Mouse (Mus musculus): Measurements from ENCODE around the gene Gm9803.
"Not testable (repeated sequence)": the region's sequence is repeated elsewhere in the genome, so short reads cannot be mapped to it uniquely, and the experiment has no call there.

Gene Gm9803

DNA sequence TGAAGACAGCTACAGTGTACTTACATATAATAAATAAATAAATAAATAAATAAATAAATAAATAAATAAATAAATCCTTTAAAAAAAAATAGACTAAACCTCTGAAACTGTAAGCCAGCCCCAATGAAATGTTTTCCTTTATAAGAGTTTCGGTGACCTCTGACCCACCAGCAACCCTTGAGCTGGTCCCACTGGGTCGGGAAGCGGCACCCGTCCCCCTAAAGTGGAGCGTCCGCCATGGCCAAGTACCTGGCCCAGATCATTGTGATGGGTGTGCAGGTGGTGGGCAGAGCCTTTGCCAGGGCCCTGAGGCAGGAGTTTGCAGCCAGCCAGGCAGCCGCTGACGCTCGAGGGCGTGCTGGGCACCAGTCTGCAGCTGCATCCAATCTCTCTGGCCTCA, at the start of gene Gm9803:
Gene Gm9803, plus strand, starts transcription at position 154 of the 400 bp plus-strand sequence.
- DNase-seq (ENCODE audit: low read depth, low spot score) = not testable (repeated sequence)

DNA sequence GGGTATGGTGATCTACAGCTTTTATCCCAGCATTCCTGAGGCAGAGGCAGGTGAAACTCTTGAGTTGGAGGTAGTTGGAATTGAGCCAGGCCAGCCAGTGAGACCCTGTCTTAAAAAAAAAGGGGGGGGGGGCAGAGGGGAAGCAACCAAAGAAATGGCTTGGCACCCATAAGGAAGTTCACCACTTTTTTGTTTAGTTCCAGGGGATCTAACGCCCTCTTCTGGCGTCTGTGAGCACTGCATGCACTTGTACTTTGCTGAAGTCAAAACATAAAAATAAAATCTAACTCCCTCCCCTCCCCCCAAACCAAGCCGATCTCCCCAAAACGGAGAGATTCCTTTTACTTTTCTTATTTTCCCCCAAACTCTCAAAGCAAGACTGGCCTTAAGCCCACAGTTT, 48.5 kb upstream of the Gm9803 start:
- DNase-seq (ENCODE audit: low read depth, low spot score) = no peak

DNA sequence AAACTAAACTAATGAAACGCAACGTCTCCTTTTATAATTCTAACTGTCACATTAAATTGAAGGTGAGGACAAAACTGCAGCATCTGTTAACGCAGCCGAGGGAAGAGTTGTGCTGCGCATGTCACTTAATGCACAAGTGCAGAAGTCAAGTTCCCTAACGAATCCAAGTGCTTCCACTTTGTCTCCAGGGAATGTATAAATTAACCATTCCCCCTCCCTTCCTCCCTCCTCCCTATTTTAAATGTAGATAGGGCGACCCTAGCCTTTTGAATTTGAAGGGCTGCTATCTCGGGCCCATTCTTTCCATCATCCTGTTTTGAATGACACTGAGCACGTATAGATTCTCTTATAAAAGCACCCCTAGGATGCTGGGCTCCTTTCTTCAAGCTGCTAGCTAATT, 46.4 kb upstream of the Gm9803 start:
- no peak for DNase-seq (ENCODE audit: low read depth, low spot score)

DNA sequence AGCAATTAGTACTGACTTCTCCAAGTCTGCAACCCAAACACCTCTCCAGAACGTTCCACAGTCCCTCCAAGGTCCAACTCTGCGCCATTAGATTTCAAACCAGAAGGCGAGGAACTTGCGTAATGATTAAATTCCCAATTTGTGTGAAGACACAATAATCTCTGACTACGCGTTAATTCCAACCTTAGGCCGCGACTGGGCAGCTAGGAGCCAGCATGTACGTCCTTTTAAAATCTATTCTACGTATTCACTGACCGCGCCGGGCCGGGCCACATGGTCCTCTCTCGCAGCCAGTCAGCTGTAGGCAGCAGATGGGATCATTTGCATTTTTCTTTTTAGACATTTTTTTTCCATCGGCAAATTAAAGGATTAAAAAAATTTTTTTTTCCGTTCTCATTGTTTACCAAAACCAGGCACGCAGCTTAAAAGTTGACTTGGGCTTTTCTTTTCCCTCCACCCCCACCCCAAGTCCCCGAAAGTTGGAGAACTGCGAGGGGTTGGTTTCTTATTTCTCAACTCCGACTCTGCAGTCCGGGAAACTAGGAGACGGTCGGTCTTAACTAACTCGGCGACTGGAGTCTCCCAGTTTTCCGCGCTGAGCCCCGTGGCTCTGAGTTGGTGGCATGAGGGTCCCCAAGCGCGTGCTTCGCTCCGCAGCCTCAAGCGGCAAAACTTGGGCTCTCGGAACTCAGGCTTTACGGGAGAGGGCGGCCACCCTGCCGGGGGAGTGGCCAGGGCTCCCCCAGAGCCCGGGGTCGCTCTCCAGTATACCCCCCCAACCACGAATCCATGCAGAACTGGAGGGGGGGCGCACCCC, 45.8 kb upstream of the Gm9803 start:
- DNase-seq (ENCODE audit: low read depth, low spot score) = no peak

DNA sequence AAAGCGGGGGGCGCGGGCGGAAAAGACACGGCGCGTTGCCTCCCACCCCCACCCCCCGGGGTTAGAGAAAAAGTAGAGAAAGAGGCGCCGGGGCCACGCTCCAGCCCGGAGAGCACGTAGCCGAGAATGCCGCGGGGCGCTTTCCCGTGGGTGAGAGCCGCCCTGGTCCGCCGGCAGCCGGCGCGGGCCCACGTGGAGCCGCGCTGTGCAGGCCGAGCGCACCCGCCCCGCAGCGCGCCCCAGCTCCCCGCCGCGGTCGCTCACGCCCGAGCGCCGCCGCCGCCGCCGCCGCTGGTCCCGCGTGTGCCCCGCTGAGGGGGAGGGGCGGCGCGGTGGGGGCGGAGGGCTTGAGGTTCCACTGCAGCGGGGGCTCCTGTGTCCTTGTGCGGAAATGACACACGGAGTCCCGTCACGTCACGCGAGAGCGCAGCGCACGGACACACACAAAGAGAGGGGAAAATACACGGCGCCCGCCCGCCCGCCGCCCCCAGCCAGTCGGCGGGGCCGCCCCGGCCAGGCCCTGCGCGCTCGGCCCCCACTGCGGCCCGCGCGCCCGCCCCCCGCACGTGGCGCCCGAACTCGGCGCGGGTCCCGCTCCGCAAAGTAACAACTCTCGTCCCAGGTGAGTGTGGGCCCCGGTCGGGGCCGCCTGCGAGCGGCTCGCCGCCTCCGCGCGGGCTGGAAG, 45.0 kb upstream of the Gm9803 start, which contains the start of gene Bend3:
Gene Bend3, plus strand, starts transcription at position 81 of the 685 bp plus-strand sequence.
- DNase-seq (ENCODE audit: low read depth, low spot score) = no peak

DNA sequence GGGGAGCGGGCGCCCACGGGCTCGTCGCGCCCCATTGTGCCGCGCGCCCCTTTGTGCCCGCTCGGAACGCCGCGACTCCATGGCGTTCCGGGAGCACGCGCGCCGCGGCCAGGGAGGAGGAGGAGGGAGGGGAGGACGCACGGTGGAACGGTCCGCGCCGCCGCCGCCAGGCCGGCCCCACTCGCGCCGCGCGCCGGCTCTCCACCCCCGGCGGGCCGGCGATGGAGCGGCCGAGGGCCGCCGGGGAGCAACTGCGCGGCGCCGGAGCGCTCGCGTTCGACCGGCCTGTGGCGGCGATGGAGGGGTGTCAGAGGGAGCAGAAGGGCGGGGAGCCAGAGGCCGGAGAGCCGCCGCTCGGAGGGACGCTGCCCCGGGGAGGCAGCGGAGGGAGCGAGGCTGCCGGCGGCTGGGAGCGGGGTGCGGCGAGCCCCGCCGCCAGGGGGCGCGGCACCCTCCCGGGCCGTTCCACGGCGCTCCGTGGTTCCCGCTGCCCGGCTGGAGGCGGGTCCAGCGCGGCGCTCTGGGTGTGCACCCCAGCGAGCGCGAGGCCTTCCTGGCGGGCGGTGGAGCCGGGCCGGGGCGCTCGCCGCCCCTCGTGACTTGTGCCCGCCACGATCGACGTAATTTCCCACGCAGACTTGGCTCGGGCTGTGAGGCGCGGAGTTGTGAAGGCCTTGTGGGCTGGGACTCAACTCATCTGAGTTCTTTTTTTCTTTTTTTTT, 44.3 kb upstream of the Gm9803 start:
- DNase-seq (ENCODE audit: low read depth, low spot score) = no peak

DNA sequence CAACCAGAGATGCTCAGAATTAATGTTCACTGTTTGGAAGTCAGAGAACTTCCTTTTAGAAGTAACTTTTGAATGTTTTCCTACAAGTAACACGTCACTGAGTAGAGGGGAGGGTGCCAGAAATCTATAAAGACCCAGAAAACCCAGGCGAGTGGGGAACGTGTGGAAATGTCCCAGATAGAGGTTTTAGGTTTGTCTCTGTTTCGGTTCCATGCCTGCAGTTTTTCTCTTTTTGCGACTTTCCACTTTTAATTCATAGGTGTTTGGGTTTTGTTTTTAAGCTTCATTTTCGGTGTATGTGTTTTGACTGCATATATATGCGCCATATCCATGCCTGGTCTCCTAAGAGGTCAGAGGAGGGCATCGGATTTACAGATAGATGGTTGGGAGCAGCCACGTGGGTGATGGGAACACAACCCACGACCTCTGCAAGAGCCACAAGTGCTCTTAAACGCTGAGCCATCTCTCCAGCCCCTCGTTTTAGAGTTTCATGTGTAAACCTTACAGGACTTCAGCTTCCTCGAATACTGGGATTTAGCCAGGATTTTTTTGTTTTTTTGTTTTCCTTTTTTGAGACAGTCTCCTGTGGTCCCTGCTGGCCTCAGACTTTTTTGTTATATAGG, 43.5 kb upstream of the Gm9803 start:
- no peak for DNase-seq (ENCODE audit: low read depth, low spot score)

DNA sequence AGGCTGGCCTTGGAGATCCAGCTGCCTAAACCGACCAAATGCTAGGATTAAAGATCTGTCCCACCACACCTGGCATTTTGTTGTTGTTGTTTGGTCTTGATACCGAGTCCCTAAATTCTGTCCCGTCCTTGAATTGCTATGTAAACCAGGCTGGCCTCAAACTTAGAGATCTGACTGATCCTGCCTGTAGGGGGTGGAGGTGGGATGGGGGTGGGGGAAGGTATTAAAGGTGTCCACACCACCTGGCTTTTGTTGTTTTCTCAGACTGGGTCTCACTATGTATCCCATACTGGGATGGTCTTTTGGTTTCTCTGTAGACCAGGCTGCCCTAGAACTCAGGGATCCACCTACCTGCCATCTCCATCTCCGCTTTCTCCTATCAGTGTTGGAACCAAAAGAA, 42.7 kb upstream of the Gm9803 start:
- no peak for DNase-seq (ENCODE audit: low read depth, low spot score)

DNA sequence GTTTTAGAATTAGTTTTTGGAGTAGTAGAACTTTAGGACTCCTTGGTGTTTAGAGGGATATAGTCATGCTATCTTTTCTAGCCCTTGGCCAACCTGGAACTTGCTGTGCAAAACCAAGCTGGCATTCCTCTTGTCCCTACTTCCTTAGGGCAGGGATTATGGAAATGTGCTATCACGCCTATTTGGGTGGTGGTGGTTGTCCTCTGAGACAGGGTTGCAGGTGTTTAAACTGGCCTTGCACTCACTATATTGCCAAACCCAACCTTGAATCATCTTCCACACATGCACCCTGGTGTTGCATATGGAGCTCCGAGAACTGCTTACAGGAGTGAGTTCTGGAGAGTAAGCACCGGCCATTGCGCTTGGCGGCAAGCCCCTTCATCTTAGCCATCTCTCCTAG, 41.9 kb upstream of the Gm9803 start:
- DNase-seq (ENCODE audit: low read depth, low spot score) = no peak

DNA sequence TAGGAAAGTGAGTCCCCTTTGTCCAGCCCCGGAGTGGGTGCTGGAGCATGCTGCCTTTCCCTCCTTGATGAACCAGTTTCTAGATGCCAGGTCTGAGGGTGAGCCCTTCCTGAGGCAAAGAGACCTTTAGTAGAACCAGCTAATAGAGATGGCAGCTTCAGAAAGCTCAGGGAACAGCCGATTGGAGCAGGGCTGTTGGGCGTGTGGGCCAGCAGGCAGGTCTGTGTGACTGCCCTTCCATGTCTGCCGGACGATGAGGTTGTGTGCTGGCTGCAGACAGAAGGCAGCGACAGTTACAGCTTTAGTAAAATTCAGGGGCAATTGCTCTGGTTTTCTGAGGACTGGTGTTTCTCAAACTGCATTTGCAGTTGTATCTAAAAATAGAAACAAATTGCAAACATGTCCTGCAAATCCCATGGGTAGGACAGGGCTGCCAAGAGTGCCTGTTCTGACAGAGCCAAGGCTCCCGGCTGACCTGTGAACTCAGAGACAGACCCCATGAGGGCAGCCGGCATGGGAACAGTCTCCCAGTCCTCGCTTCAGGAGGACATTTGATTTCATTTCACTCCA, 40.4 kb upstream of the Gm9803 start:
- DNase-seq (ENCODE audit: low read depth, low spot score) = no peak

DNA sequence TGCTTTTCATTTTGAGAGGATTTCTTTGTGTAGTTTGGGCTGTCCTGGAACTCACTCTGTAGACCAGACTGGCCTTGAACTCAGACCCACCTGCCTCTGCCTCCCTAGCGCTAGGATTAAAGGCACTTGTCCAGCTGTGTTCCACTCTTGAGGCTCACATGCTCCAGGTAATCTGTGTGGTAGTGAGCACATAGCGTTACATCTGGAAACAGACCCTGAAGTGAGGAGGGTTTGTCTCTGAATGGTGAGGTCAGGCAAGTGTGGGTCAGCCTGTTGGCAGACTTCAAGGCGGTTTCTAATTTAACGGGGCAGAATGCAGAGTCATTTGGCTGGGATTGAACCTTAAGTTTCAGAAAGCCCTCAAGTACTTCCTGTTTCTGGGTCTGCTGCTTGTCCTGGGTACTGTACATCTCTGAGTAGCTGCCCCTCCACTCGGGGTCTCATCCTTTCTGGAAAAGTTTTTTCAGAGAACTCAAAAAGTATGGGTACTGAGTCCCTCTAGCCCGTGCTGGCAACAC, 38.1 kb upstream of the Gm9803 start:
- DNase-seq (ENCODE audit: low read depth, low spot score) = no peak

DNA sequence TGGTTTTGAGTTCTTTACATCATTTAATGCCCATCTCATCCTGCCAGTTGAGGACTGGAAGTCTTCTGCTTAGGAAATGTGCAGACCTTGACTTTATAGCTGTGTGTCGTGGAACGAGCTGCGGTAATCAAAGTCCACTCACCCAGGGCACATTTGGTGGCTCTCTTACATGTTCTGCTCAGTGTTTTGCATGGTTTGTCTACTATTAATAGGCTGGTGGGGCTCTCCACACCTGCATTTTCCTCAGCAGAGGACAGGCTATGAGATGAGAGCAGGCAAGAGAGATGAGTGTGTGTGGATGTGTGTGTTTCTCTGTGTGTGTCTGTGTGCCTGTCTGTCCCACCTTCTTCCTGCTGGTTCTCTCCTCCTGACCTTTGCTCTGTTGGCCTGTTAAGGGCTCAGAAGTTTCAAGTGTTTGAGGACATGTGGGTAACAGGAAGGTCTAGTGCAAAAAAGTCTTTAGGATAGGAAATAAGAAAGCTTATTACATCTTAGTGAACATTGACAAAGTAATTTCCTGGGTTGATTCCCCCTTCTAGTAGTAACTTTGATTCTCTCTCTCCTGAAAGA, 36.4 kb upstream of the Gm9803 start:
- DNase-seq (ENCODE audit: low read depth, low spot score) = no peak

DNA sequence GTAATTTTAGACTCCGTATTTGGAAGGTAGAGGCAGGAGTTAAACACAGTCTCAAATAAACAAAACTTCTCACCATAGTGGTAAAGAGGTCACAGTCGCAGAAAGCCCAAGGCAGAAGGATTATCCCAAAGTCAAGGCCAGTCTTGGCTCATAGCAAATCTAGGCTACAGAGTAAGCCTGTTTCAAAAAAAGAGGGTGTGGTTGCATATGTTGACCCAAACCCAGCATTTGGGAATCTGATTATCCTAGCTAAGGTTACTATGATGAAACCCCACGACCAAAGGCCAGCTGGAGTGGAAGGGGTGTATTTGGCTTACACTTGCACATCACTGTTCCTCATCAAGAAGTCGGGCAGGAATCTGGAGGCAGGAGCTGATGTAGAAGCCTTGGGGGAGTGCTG, 35.6 kb upstream of the Gm9803 start:
- DNase-seq (ENCODE audit: low read depth, low spot score) = no peak

DNA sequence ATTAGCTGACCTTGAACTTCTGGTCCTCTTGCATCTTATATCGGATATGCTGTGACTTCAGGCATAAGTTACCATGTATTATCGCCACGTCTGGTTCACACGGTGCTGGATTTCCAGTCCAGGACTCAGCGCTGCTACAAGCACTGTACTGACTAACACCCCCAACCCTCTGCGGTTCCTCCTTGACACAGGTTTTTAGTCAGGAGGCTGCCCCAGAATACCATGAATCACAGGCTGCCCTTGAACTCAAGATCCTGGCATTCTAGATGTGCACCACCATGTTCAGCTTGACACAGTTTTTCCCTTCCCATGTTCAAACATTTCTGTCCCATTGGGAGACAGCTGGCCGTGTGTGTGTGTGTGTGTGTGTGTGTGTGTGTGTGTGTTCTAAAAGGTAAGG, 34.7 kb upstream of the Gm9803 start:
- no peak for DNase-seq (ENCODE audit: low read depth, low spot score)

DNA sequence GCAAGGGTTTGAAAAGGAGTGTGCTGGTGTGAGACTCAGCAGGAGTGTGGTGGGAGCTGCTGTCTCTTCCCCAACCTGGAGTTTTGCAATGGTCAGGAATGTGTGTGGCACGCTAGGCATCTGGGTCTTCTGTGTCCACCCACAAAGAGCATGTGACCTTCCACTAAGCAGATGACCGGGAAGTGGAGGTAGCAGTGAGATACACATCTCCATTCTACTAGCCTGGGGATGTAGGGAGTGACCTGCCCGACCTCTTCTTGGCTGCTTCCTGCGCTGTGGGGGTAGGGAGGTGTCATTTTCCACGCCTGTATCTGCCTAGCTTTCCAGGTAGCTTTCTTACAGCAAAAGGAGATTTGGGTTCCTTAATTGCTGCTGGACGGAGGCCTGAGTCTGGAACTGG, 34.3 kb upstream of the Gm9803 start:
- DNase-seq (ENCODE audit: low read depth, low spot score) = no peak

DNA sequence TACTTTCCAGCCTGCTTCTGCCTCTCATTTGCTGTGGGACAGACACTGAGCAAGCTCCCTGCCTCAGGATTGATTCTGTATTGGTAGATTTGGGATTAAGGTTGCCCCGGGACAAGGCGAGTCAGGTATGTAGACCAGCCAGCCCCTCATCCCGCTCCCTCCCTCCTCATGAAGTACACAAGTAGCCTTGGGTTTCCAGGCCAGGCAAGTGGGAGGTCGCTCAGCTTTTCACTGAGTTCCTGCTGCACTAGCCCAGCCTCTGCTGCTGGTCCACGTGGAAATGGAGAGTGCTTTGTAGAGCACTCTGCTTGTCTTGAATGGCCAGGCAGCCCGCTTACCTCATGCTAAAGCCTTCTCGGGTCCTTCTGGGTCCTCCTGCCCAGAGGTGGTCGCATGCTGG, 33.9 kb upstream of the Gm9803 start:
- no peak for DNase-seq (ENCODE audit: low read depth, low spot score)

DNA sequence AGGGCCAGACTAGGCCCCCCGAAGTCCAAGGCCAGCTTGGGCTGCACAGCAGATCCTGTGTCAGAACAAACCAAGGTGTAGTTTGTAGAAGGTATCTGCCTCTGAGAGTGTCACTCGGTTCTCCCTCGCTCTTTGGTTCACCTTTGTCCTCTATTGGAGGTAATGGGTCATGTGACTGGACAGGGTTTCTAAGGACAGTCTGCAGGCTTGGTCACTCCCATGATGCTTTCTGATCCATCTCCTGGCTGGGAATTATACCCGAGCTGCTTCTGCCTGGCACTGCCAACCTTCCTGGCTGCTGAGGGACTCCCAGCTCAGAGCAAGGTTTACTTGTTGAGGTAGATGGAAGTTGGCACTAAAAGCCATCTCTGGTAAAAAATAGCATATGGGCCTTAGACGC, 33.0 kb upstream of the Gm9803 start:
- no peak for DNase-seq (ENCODE audit: low read depth, low spot score)

DNA sequence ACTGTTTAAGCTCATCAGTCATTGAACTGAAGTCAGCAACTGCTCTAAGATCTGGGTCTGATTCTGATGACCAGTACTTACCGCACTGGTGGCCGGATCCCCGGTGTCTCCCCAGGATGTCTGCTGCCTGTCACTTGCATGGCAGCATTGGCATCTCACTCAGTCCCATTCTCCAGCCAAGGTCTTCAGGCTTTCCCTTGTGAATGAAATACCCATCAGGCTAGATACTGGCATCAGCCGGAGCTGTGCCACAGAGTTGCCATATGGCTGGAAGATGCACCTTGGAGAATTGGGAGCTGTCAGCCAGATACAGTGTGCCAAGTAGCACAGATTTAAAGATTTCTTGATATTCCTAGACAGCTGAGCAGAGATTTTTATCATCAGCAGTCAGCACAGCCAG, 21.3 kb upstream of the Gm9803 start:
- no peak for DNase-seq (ENCODE audit: low read depth, low spot score)

DNA sequence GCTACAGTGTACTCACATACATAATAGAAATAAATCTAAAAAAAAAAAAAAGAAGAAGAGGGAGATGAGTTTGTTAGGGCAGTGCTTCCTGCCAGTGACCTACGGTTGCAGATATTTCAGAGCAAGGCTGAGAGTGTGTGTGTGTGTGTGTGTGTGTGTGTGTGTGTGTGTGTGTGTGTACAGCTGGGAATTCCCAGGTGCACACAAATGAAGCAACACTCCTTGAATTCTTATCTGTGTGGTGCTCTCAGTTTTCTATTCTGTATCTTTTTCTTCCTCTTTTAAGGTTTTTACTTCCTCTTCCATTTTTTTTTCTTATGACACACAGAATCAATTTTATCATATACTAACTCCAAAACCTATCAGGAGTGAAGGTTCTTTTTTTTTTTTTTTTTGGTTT, 19.6 kb upstream of the Gm9803 start:
- DNase-seq (ENCODE audit: low read depth, low spot score) = no peak

DNA sequence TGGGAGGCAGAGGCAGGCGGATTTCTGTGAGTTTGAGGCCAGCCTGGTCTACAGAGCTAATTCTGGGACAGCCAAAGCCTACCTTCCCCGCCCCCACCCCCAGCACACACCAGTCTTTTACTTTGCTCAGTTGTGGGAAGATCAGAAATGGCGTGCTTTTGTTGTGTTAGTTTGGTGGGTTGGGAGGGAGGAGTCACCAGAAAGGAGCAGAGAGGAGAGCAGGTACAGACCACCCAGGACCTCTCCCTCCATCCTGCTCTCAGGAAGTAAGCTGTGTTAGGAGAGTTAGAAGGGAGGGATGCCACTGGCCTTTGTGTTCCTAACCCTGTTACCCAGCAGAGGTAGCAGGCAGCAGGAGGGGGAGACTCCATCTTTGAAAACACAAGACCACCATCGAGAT, 16.8 kb upstream of the Gm9803 start:
- no peak for DNase-seq (ENCODE audit: low read depth, low spot score)

DNA sequence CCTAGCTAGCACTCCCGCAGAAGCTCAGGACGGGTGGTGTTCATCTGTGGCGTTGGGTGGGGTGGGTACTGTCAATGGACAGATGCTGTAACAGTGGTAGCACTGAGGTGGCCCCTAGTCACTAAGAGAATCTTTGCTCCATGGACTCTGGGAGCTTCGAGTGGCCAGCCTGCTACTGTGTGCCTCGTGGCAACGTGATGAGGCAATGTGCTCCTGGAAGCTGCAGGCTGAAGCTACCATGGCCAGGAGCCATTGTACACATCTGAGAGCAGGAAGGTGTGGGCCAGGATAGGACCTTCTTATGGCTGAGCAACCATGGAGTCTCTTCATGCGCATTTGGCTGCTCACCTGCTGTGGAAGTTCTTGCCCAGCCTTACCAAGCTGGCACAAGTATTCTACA, 14.7 kb upstream of the Gm9803 start:
- DNase-seq (ENCODE audit: low read depth, low spot score) = no peak

Measured in telencephalon, adult 2 months (tissue).